ENCODE assay signal across 21 mouse cellular contexts in the genomic region with DNA sequence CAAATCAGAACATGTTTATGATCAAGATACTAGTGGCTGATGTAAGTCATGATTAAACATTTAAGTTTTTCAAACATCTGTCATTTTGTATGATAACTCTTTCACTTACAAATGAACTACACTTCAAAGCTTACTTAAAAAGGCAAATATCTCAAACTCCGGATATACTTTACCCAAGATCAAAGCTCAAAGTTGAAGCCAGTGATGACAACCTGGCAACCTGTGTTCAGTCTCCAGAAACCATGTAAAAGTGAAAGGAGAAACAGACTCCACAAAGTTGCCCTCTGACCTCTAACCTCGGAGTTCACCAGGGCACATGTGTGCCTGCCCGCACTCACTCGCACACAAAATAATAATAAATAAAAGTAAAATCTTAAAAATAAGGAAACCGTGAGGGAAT. TPM values are rescaled to one million over a fixed set of nuclear protein-coding genes. Genes with fewer than 3 reads are reported as not detected.
DNase-seq lines count a peak whose midpoint lies in the region; ATAC-seq and TF ChIP-seq lines count a peak whose summit lies in the region.
"Had no signal": no experiment of that assay in that cellular context is flagged by ENCODE, and none has a peak within 500 bp of the region (broad histone marks: within the 10 kb centered on the region; RNA-seq: fewer than 3 reads in every experiment).

No protein-coding gene starts in this region.

- H3K9ac ChIP-seq in liver, adult 2 months (ENCODE audit: low read depth, low read length): no peak overlapping the region
- no peak overlapping the region for H3K9ac ChIP-seq in liver, postnatal 0 days (replicated peaks)
- H3K9ac ChIP-seq: embryonic facial prominence, embryonic 13.5 days; forebrain, embryonic 12.5 days; heart, embryonic 13.5 days; hindbrain, embryonic 12.5 days had no signal

- H3K9me3 ChIP-seq in liver, postnatal 0 days (ENCODE audit: low read length): no peaks in the 10 kb centered on the region
- H3K9me3 ChIP-seq: embryonic facial prominence, embryonic 13.5 days; forebrain, embryonic 12.5 days; heart, embryonic 13.5 days; hindbrain, embryonic 12.5 days had no signal

- intact Hi-C loops in gastrocnemius, adult 2 months (cut with DNase I): no loop called here

- DNase-seq in gastrocnemius, adult 2 months: no peak
- no peak for DNase-seq in gastrocnemius, postnatal 25 days
- DNase-seq in liver, adult 2 months (ENCODE audit: extremely low read depth, low read depth, low spot score): peak; percentile 88
- no peak for DNase-seq in liver, postnatal 0 days
- peak; percentile 80 for DNase-seq in naive thymus-derived CD4-positive, alpha-beta T cell, adult 2 months (ENCODE audit: low read depth)
- DNase-seq in layer of hippocampus, adult 9-10 months (ENCODE audit: low spot score): no peak
- DNase-seq in ovary, postnatal 36 days (ENCODE audit: low spot score): no peak
- DNase-seq: adrenal gland, postnatal 10 days; B cell, adult 2 months; cerebellum, adult 11-12 months; cerebellum, adult 9-10 months; cerebellum, postnatal 36 days; gastrocnemius, postnatal 14 days; heart, postnatal 36 days had no signal

- TF ChIP-seq EP300 in liver, postnatal 0 days (IDR thresholded peaks at IDR 0.05; ENCODE audit: low read depth): no peak

- H3K4me3 ChIP-seq in gastrocnemius, adult 2 months: no peak overlapping the region
- no peak overlapping the region for H3K4me3 ChIP-seq in liver, adult 2 months (ENCODE audit: insufficient read depth, low read depth, low read length)
- H3K4me3 ChIP-seq in liver, postnatal 0 days (ENCODE audit: low read depth, low read length): no peak overlapping the region
- H3K4me3 ChIP-seq: embryonic facial prominence, embryonic 13.5 days; forebrain, embryonic 12.5 days; heart, embryonic 13.5 days; hindbrain, embryonic 12.5 days had no signal

- ATAC-seq in liver, postnatal 0 days: no peak
- peak; percentile 94 for ATAC-seq in activated CD4-positive, CD25-positive, alpha-beta regulatory T cell, adult 4 months
- ATAC-seq: forebrain, embryonic 16.5 days; hindbrain, embryonic 16.5 days had no signal

- H3K27ac ChIP-seq in gastrocnemius, adult 2 months: 0 out of 2 replicates have a peak overlapping the region, but pooled peaks have one; percentile 2
- H3K27ac ChIP-seq in liver, adult 2 months (replicated peaks; ENCODE audit: insufficient read depth, low read depth, low read length): no peak overlapping the region
- H3K27ac ChIP-seq in liver, postnatal 0 days (ENCODE audit: low read depth): no peak overlapping the region
- H3K27ac ChIP-seq: embryonic facial prominence, embryonic 13.5 days; forebrain, embryonic 12.5 days; heart, embryonic 13.5 days; hindbrain, embryonic 12.5 days had no signal

- H3K4me2 ChIP-seq in liver, postnatal 0 days (ENCODE audit: low read depth, low read length): no peak overlapping the region
- H3K4me2 ChIP-seq: embryonic facial prominence, embryonic 13.5 days; forebrain, embryonic 12.5 days; heart, embryonic 13.5 days; hindbrain, embryonic 12.5 days had no signal

- TF ChIP-seq POLR2A in liver, adult 2 months (IDR thresholded peaks at IDR 0.05; ENCODE audit: extremely low read depth, insufficient read depth, low read length): no peak

- TF ChIP-seq CTCF in gastrocnemius, adult 2 months (IDR thresholded peaks at IDR 0.05): no peak
- no peak for TF ChIP-seq CTCF in liver, adult 2 months (IDR thresholded peaks at IDR 0.05; ENCODE audit: low read depth, low read length)
- no peak for TF ChIP-seq CTCF in liver, postnatal 0 days (IDR thresholded peaks at IDR 0.05; ENCODE audit: low read depth)

- no peaks in the 10 kb centered on the region for H3K79me2 ChIP-seq in liver, adult 2 months (ENCODE audit: control insufficient read depth, insufficient read depth, low read length)

- H3K27me3 ChIP-seq in liver, adult 2 months (ENCODE audit: control insufficient read depth, insufficient read depth, low read length): no peaks in the 10 kb centered on the region
- no peaks in the 10 kb centered on the region for H3K27me3 ChIP-seq in liver, postnatal 0 days (ENCODE audit: insufficient read depth, low read length)
- H3K27me3 ChIP-seq: embryonic facial prominence, embryonic 13.5 days; forebrain, embryonic 12.5 days; heart, embryonic 13.5 days; hindbrain, embryonic 12.5 days had no signal

- no peaks in the 10 kb centered on the region for H3K36me3 ChIP-seq in liver, adult 2 months (ENCODE audit: control insufficient read depth, insufficient read depth, low read length)
- no peaks in the 10 kb centered on the region for H3K36me3 ChIP-seq in liver, postnatal 0 days (replicated peaks; ENCODE audit: insufficient read depth, low read length)
- H3K36me3 ChIP-seq: embryonic facial prominence, embryonic 13.5 days; heart, embryonic 13.5 days; hindbrain, embryonic 12.5 days had no signal

- peaks cover 3% of the 10 kb centered on the region; the same call in 1 of the 2 replicates for H3K4me1 ChIP-seq in liver, adult 2 months (ENCODE audit: control insufficient read depth, insufficient read depth, low read length)
- H3K4me1 ChIP-seq in liver, postnatal 0 days (ENCODE audit: insufficient read depth): peaks cover 11% of the 10 kb centered on the region

- WGBS in liver, adult 2 months: 34% methylated on average over 5 of the region's 5 CpGs
- 72% methylated on average over 5 of the region's 5 CpGs for WGBS in liver, postnatal 0 days (ENCODE audit: insufficient replicate concordance)

RNA-seq across cellular contexts. Expression of a gene that starts 49.3 kb away (rescaled TPM):
- total RNA-seq in gastrocnemius, adult 2 months (2021): 10 to 100 TPM; 19.3 to 28.5 TPM
- 10 to 100 TPM; 20.8 to 30.2 TPM for total RNA-seq in gastrocnemius, postnatal 25 days (2021)
- total RNA-seq in liver, adult 2 months (2014; rRNA removed): 1.1 and 1.5 TPM in 2 replicates
- polyA plus RNA-seq in liver, adult 2 months (2012; rRNA removed): 0.35 and 0.50 TPM in 2 replicates
- polyA plus RNA-seq in liver, postnatal 0 days (2015; fragmentation: Nextera tagmentation; extraction: Ambion mirVana): 1.5 TPM in 2 replicates
- polyA plus RNA-seq in activated CD4-positive, CD25-positive, alpha-beta regulatory T cell, adult 4 months (2017; shearing (Covaris generic)): 10 to 100 TPM; 12.0 to 12.1 TPM

Comparison
In these comparisons a context has a peak if more than half of its experiments do, and no peak if none do; other contexts are left out.
1. DNase-seq: peak in liver, adult 2 months (single experiment) and naive thymus-derived CD4-positive, alpha-beta T cell, adult 2 months (single experiment); none in gastrocnemius, adult 2 months (single experiment), gastrocnemius, postnatal 25 days (single experiment), liver, postnatal 0 days (single experiment), layer of hippocampus, adult 9-10 months (single experiment) and ovary, postnatal 36 days (single experiment).